Mouse (Mus musculus): Measurements from ENCODE around the gene Rps6kl1. TPM values are rescaled to one million over a fixed set of nuclear protein-coding genes. Genes with fewer than 3 reads are reported as not detected.

Gene Rps6kl1
- total and polyA plus RNA-seq, 3 experiments: 0.21 to 0.86 (median 0.36) TPM

DNA sequence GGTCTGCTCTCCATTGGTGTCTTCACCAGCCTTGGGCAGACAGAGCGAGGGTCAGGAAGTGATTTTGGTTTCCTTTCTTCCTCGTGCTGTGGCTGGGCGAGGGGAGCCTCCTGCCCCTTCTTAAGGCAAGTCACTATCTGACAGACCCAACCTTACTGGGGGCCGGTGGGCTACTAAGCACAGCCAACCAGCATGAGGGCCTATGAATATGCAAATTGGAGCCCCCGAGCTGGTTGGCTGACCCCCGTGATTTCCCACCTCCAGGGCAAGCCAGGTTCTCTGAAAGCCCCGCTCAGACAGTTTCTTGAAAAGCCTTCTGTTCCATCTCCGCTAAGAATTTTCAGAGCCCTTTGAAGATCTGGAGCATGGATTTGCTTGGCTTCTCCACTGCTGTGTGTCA, 44.8 kb downstream of the Rps6kl1 start (continued):
- TF ChIP-seq E2F4 (IDR thresholded peaks at IDR 0.05; ENCODE audit: insufficient replicate concordance, low read depth, low read length) (no peak), MAX (IDR thresholded peaks at IDR 0.05; ENCODE audit: low read length) (peak; percentile 82), USF2 (conservative IDR thresholded peaks at IDR 0.05; ENCODE audit: low read depth, low read length) (no peak), MAFK (IDR thresholded peaks at IDR 0.05; ENCODE audit: insufficient replicate concordance, low read length) (no peak), MXI1 (IDR thresholded peaks at IDR 0.05; ENCODE audit: low read depth, low read length) (peak; percentile 73; the same call in 1 of the 2 replicates), TBP (conservative IDR thresholded peaks at IDR 0.05; ENCODE audit: low read depth, low read length) (peak; percentile 79; the same call in 1 of the 2 replicates), ELF1 (IDR thresholded peaks at IDR 0.05; ENCODE audit: low read depth, low read length) (peak; percentile 53), GABPA (IDR thresholded peaks at IDR 0.05; ENCODE audit: insufficient replicate concordance, low read depth, low read length) (no peak), NELFE (IDR thresholded peaks at IDR 0.05; ENCODE audit: low read depth, low read length) (peak; percentile 84), ZC3H11A (IDR thresholded peaks at IDR 0.05; ENCODE audit: low read depth, low read length) (no peak), RCOR1 (conservative IDR thresholded peaks at IDR 0.05; ENCODE audit: low read depth, low read length) (no peak), CHD1 (IDR thresholded peaks at IDR 0.05; ENCODE audit: low read depth, low read length) (no peak; the same call in 1 of the 2 replicates), JUND (conservative IDR thresholded peaks at IDR 0.05; ENCODE audit: low read depth, low read length) (no peak)

DNA sequence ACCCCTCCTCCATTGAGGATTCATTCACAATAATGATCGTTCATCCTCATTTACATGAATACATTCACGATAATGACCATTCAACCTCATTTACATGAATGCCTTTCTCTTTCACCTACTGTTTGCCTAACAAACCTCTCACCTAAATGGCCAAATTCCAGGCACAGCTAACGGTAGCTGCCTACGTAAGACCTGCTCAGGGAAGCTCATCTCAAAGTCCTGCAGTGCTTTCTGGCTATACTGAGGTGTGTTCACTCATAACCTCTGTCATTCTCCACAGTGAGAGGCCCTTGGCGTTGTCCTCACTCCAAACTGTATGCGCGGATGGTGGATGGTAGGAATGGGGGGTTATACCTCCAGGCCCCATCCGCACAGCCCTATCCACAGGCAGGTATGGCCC, 46.3 kb downstream of the Rps6kl1 start:
- DNase-seq (ENCODE audit: extremely low read depth): no peak
- Histone ChIP-seq H3K79me2 (replicated peaks; ENCODE audit: control insufficient read depth, extremely low read depth, insufficient read depth, poor library complexity, severe bottlenecking) (peaks cover 19% of the 10 kb centered on the region), H3K27ac (ENCODE audit: insufficient read depth, low read depth) (peak overlapping the region; percentile 21; the same call in 1 of the 2 replicates), H3K9me3 (replicated peaks; ENCODE audit: low read length) (peaks cover 5% of the 10 kb centered on the region), H3K4me1 (ENCODE audit: control insufficient read depth in 1 of 2, insufficient read depth in 2 of 2) (peaks cover 18 to 79% of the 10 kb centered on the region in 2 experiments), H3K4me2 (ENCODE audit: insufficient read depth, low read depth, poor library complexity, severe bottlenecking) (peak overlapping the region; percentile 92), H3K9ac (ENCODE audit: insufficient read depth, low read depth) (peak overlapping the region; percentile 83), H3K4me3 (replicated peaks in 1 of 3; ENCODE audit: low read depth in 2 of 3, low read length in 2 of 3, poor library complexity in 1 of 3) (peak overlapping the region in 2 of 3 experiments; percentile 24 to 75), H3K36me3 (replicated peaks in 1 of 2; ENCODE audit: control insufficient read depth in 1 of 2, insufficient read depth in 1 of 2, low read length in 1 of 2) (peaks cover 12 to 28% of the 10 kb centered on the region in 2 experiments), H3K27me3 (replicated peaks) (no peaks in the 10 kb centered on the region)
- TF ChIP-seq USF2 (conservative IDR thresholded peaks at IDR 0.05; ENCODE audit: low read depth, low read length) (no peak), RAD21 (IDR thresholded peaks at IDR 0.05; ENCODE audit: low read depth, low read length) (no peak), ZNF384 (IDR thresholded peaks at IDR 0.05; ENCODE audit: low read depth, low read length) (no peak), RCOR1 (conservative IDR thresholded peaks at IDR 0.05; ENCODE audit: low read depth, low read length) (no peak), ZMIZ1 (IDR thresholded peaks at IDR 0.05; ENCODE audit: low read depth, low read length) (no peak), POLR2AphosphoS2 (IDR thresholded peaks at IDR 0.05; ENCODE audit: low read depth, low read length) (no peak), ETS1 (conservative IDR thresholded peaks at IDR 0.05; ENCODE audit: low read depth, low read length) (no peak), BHLHE40 (IDR thresholded peaks at IDR 0.05; ENCODE audit: low read depth, low read length) (no peak), MAX (IDR thresholded peaks at IDR 0.05; ENCODE audit: low read length) (no peak), MXI1 (IDR thresholded peaks at IDR 0.05; ENCODE audit: low read depth, low read length) (no peak), SMC3 (IDR thresholded peaks at IDR 0.05; ENCODE audit: low read depth, low read length) (no peak), HCFC1 (IDR thresholded peaks at IDR 0.05; ENCODE audit: low read depth, low read length) (no peak), KAT2A (IDR thresholded peaks at IDR 0.05; ENCODE audit: insufficient replicate concordance, low read length) (no peak), E2F4 (IDR thresholded peaks at IDR 0.05; ENCODE audit: insufficient replicate concordance, low read depth, low read length) (no peak), MAZ (IDR thresholded peaks at IDR 0.05; ENCODE audit: low read depth, low read length) (no peak)
- dilution Hi-C loops (cut with MboI; ENCODE audit: extremely low pct_ligation_motif_present, extremely low pct_unique_long_range_greater_than_20kb, low sequenced_read_pairs): no loop called here
- in situ Hi-C loops (cut with MboI; ENCODE audit: low pct_ligation_motif_present, low pct_unique_long_range_greater_than_20kb, low sequenced_read_pairs): no loop called here
